Mouse (Mus musculus): Measurements from ENCODE around the gene Dlg5. TPM values are rescaled to one million over a fixed set of nuclear protein-coding genes. Genes with fewer than 3 reads are reported as not detected.
A peak's percentile ranks its signal among the peaks of the same experiment; 100 is the strongest.

The Dlg5 gene
- polyA plus RNA-seq, 1 experiment from 2014 or later = 35.9 TPM

GRCm38 (mm10) chr14:24232641-24233633 lies 12.8 kb downstream of the Dlg5 start:
- H3K4me1 ChIP-seq (ENCODE audit: control insufficient read depth, insufficient read depth, low read length) = no peaks in the 10 kb centered on the region; the same call in none of the 2 replicates
- H3K4me2 ChIP-seq (ENCODE audit: low read depth, low read length) = no peak overlapping the region
- DNase-seq (ENCODE audit: low spot score) (peak; percentile 64), ATAC-seq (replicated peaks; ENCODE audit: insufficient number of reproducible peaks, low FRiP score, low TSS enrichment, low read depth) (no peak; the same call in 1 of the 2 replicates)
- H3K9me3 ChIP-seq (replicated peaks; ENCODE audit: control insufficient read depth, low read length) = no peaks in the 10 kb centered on the region
- WGBS = 43% methylated on average over 11 of the region's 12 CpGs
- no peak overlapping the region for H3K9ac ChIP-seq (replicated peaks; ENCODE audit: low read length)
- no peaks in the 10 kb centered on the region; the same call in 1 of the 2 replicates for H3K36me3 ChIP-seq (replicated peaks; ENCODE audit: control insufficient read depth, insufficient read depth, low read depth, low read length)
- H3K27ac ChIP-seq (replicated peaks; ENCODE audit: low read depth, low read length) = no peak overlapping the region
- H3K4me3 ChIP-seq (ENCODE audit: low read depth, low read length) = no peak overlapping the region
- no peaks in the 10 kb centered on the region for H3K27me3 ChIP-seq (ENCODE audit: control insufficient read depth, insufficient read depth, low read length)

- no peak overlapping the region for H3K4me2 ChIP-seq (ENCODE audit: low read depth, low read length)
- H3K9ac ChIP-seq (replicated peaks; ENCODE audit: low read length) = no peak overlapping the region
- 74% methylated on average over 6 of the region's 6 CpGs for WGBS
- no peaks in the 10 kb centered on the region for H3K27me3 ChIP-seq (ENCODE audit: control insufficient read depth, insufficient read depth, low read length)
- H3K36me3 ChIP-seq (replicated peaks; ENCODE audit: control insufficient read depth, insufficient read depth, low read depth, low read length) = no peaks in the 10 kb centered on the region
- no peak overlapping the region for H3K27ac ChIP-seq (replicated peaks; ENCODE audit: low read depth, low read length)
- no peaks in the 10 kb centered on the region for H3K9me3 ChIP-seq (replicated peaks; ENCODE audit: control insufficient read depth, low read length)
- DNase-seq (ENCODE audit: low spot score) = no peak
- no peak overlapping the region for H3K4me3 ChIP-seq (ENCODE audit: low read depth, low read length)
- no peaks in the 10 kb centered on the region; the same call in 1 of the 2 replicates for H3K4me1 ChIP-seq (ENCODE audit: control insufficient read depth, insufficient read depth, low read length)
- no peak for ATAC-seq (replicated peaks; ENCODE audit: insufficient number of reproducible peaks, low FRiP score, low TSS enrichment, low read depth)
These were observed 17.2 kb downstream of the Dlg5 start for GRCm38 (mm10) chr14:24228549-24228948.

GRCm38 (mm10) chr14:24227015-24227414 lies 18.7 kb downstream of the Dlg5 start:
- H3K4me1 ChIP-seq (ENCODE audit: control insufficient read depth, insufficient read depth, low read length) = no peaks in the 10 kb centered on the region
- H3K4me3 ChIP-seq (ENCODE audit: low read depth, low read length) = no peak overlapping the region
- no peaks in the 10 kb centered on the region for H3K36me3 ChIP-seq (replicated peaks; ENCODE audit: control insufficient read depth, insufficient read depth, low read depth, low read length)
- H3K27ac ChIP-seq (replicated peaks; ENCODE audit: low read depth, low read length) = no peak overlapping the region
- DNase-seq (ENCODE audit: low spot score) = no peak
- H3K27me3 ChIP-seq (ENCODE audit: control insufficient read depth, insufficient read depth, low read length) = no peaks in the 10 kb centered on the region
- WGBS = 93% methylated on average over 8 of the region's 8 CpGs
- no peak overlapping the region for H3K9ac ChIP-seq (replicated peaks; ENCODE audit: low read length)
- no peaks in the 10 kb centered on the region for H3K9me3 ChIP-seq (replicated peaks; ENCODE audit: control insufficient read depth, low read length)
- no peak overlapping the region for H3K4me2 ChIP-seq (ENCODE audit: low read depth, low read length)
- no peak for ATAC-seq (replicated peaks; ENCODE audit: insufficient number of reproducible peaks, low FRiP score, low TSS enrichment, low read depth)

- Histone ChIP-seq H3K36me3 (replicated peaks; ENCODE audit: control insufficient read depth, insufficient read depth, low read depth, low read length) (no peaks in the 10 kb centered on the region), H3K9me3 (replicated peaks; ENCODE audit: control insufficient read depth, low read length) (no peaks in the 10 kb centered on the region), H3K4me1 (ENCODE audit: control insufficient read depth, insufficient read depth, low read length) (no peaks in the 10 kb centered on the region), H3K27me3 (ENCODE audit: control insufficient read depth, insufficient read depth, low read length) (no peaks in the 10 kb centered on the region), H3K9ac (replicated peaks; ENCODE audit: low read length) (no peak overlapping the region), H3K27ac (replicated peaks; ENCODE audit: low read depth, low read length) (no peak overlapping the region), H3K4me2 (ENCODE audit: low read depth, low read length) (no peak overlapping the region), H3K4me3 (ENCODE audit: low read depth, low read length) (no peak overlapping the region)
- 71% methylated on average over 2 of the region's 2 CpGs for WGBS
- DNase-seq (ENCODE audit: low spot score) (no peak), ATAC-seq (replicated peaks; ENCODE audit: insufficient number of reproducible peaks, low FRiP score, low TSS enrichment, low read depth) (no peak)
These were observed 19.4 kb downstream of the Dlg5 start for GRCm38 (mm10) chr14:24226344-24226743.

- 37% methylated on average over 3 of the region's 3 CpGs for WGBS
- DNase-seq (ENCODE audit: low spot score) = no peak
- Histone ChIP-seq H3K27ac (replicated peaks; ENCODE audit: low read depth, low read length) (no peak overlapping the region), H3K4me1 (ENCODE audit: control insufficient read depth, insufficient read depth, low read length) (no peaks in the 10 kb centered on the region), H3K9ac (replicated peaks; ENCODE audit: low read length) (no peak overlapping the region), H3K4me3 (ENCODE audit: low read depth, low read length) (no peak overlapping the region), H3K9me3 (replicated peaks; ENCODE audit: control insufficient read depth, low read length) (no peaks in the 10 kb centered on the region), H3K36me3 (replicated peaks; ENCODE audit: control insufficient read depth, insufficient read depth, low read depth, low read length) (no peaks in the 10 kb centered on the region), H3K27me3 (ENCODE audit: control insufficient read depth, insufficient read depth, low read length) (no peaks in the 10 kb centered on the region), H3K4me2 (ENCODE audit: low read depth, low read length) (no peak overlapping the region)
- no peak for ATAC-seq (replicated peaks; ENCODE audit: insufficient number of reproducible peaks, low FRiP score, low TSS enrichment, low read depth)
These were observed 23.0 kb downstream of the Dlg5 start for GRCm38 (mm10) chr14:24222759-24223158.

GRCm38 (mm10) chr14:24222273-24222672 lies 23.4 kb downstream of the Dlg5 start:
- no peaks in the 10 kb centered on the region for H3K27me3 ChIP-seq (ENCODE audit: control insufficient read depth, insufficient read depth, low read length)
- no peaks in the 10 kb centered on the region for H3K9me3 ChIP-seq (replicated peaks; ENCODE audit: control insufficient read depth, low read length)
- no peaks in the 10 kb centered on the region for H3K36me3 ChIP-seq (replicated peaks; ENCODE audit: control insufficient read depth, insufficient read depth, low read depth, low read length)
- H3K4me2 ChIP-seq (ENCODE audit: low read depth, low read length) = no peak overlapping the region
- no peaks in the 10 kb centered on the region for H3K4me1 ChIP-seq (ENCODE audit: control insufficient read depth, insufficient read depth, low read length)
- DNase-seq (ENCODE audit: low spot score) (no peak), ATAC-seq (replicated peaks; ENCODE audit: insufficient number of reproducible peaks, low FRiP score, low TSS enrichment, low read depth) (no peak)
- H3K9ac ChIP-seq (replicated peaks; ENCODE audit: low read length) = no peak overlapping the region
- WGBS = 78% methylated on average over 3 of the region's 3 CpGs
- no peak overlapping the region for H3K27ac ChIP-seq (replicated peaks; ENCODE audit: low read depth, low read length)
- H3K4me3 ChIP-seq (ENCODE audit: low read depth, low read length) = no peak overlapping the region

- Histone ChIP-seq H3K4me1 (ENCODE audit: control insufficient read depth, insufficient read depth, low read length) (peaks cover 2% of the 10 kb centered on the region; the same call in 1 of the 2 replicates), H3K4me3 (ENCODE audit: low read depth, low read length) (no peak overlapping the region), H3K27me3 (ENCODE audit: control insufficient read depth, insufficient read depth, low read length) (no peaks in the 10 kb centered on the region), H3K27ac (replicated peaks; ENCODE audit: low read depth, low read length) (no peak overlapping the region), H3K36me3 (replicated peaks; ENCODE audit: control insufficient read depth, insufficient read depth, low read depth, low read length) (no peaks in the 10 kb centered on the region), H3K4me2 (ENCODE audit: low read depth, low read length) (no peak overlapping the region), H3K9ac (replicated peaks; ENCODE audit: low read length) (no peak overlapping the region), H3K9me3 (replicated peaks; ENCODE audit: control insufficient read depth, low read length) (no peaks in the 10 kb centered on the region)
- 74% methylated on average over 8 of the region's 8 CpGs for WGBS
- DNase-seq (ENCODE audit: low spot score) (no peak), ATAC-seq (replicated peaks; ENCODE audit: insufficient number of reproducible peaks, low FRiP score, low TSS enrichment, low read depth) (no peak)
These were observed 28.4 kb downstream of the Dlg5 start for GRCm38 (mm10) chr14:24217362-24217722.

- Histone ChIP-seq H3K36me3 (replicated peaks; ENCODE audit: control insufficient read depth, insufficient read depth, low read depth, low read length) (no peaks in the 10 kb centered on the region), H3K9me3 (replicated peaks; ENCODE audit: control insufficient read depth, low read length) (no peaks in the 10 kb centered on the region), H3K4me3 (ENCODE audit: low read depth, low read length) (no peak overlapping the region), H3K9ac (replicated peaks; ENCODE audit: low read length) (no peak overlapping the region), H3K4me2 (ENCODE audit: low read depth, low read length) (no peak overlapping the region), H3K4me1 (ENCODE audit: control insufficient read depth, insufficient read depth, low read length) (peaks cover 2% of the 10 kb centered on the region; the same call in 1 of the 2 replicates), H3K27me3 (ENCODE audit: control insufficient read depth, insufficient read depth, low read length) (no peaks in the 10 kb centered on the region), H3K27ac (replicated peaks; ENCODE audit: low read depth, low read length) (peak overlapping the region; percentile 13; the same call in 1 of the 2 replicates)
- WGBS = 54% methylated on average over 11 of the region's 11 CpGs
- DNase-seq (ENCODE audit: low spot score) = no peak
- no peak for ATAC-seq (replicated peaks; ENCODE audit: insufficient number of reproducible peaks, low FRiP score, low TSS enrichment, low read depth)
These were observed 28.9 kb downstream of the Dlg5 start for GRCm38 (mm10) chr14:24216678-24217361.

Data from embryonic facial prominence, embryonic 11.5 days (tissue).